Mouse (Mus musculus): Measurements from ENCODE around the gene Gsto1. TPM values are rescaled to one million over a fixed set of nuclear protein-coding genes. Genes with fewer than 3 reads are reported as not detected.
A peak's percentile ranks its signal among the peaks of the same experiment; 100 is the strongest.

The Gsto1 gene
- total RNA-seq (2021), result 100 to 1,000 TPM; 148 to 191 TPM
- 152 and 158 TPM in 2 replicates for polyA plus RNA-seq (2012; rRNA removed)
- long read RNA-seq, transcript Gsto1-201 (6 exons, 1,182 nt), result major isoform, 48 of 51 reads
- long read RNA-seq, partial matches to known transcripts, result 2 of 51 reads
- long read RNA-seq, other reads (novel, unspliced or antisense), result 1 of 51 reads

GRCm38 (mm10) chr19:47854796-47855783 is at the start of gene Gsto1:
Gene Gsto1 (plus strand): TSS chr19:47854970.
- H3K4me1 ChIP-seq (ENCODE audit: control insufficient read depth, insufficient read depth, low read length), result peaks cover 3% of the 10 kb centered on the region
- WGBS, result 1% methylated on average over 59 of the region's 60 CpGs
- peak within 1 kb of the TSS; percentile 79 for H3K27ac ChIP-seq
- H3K4me3 ChIP-seq, result peak within 1 kb of the TSS; percentile 60
- peak; percentile 91 to 94 for DNase-seq
- H3K79me2 ChIP-seq (replicated peaks; ENCODE audit: control insufficient read depth, insufficient read depth, low read length), result no peaks in the 10 kb centered on the region
- intact Hi-C loops (cut with DNase I), result no loop called here
- peak; percentile 91 for TF ChIP-seq POLR2A (IDR thresholded peaks at IDR 0.05; ENCODE audit: insufficient read depth, low read depth, low read length)
- 0 out of 2 replicates have a peak, but pooled peaks have one; percentile 8 for TF ChIP-seq EP300 (IDR thresholded peaks at IDR 0.05; ENCODE audit: insufficient read depth, low read depth, low read length)
- TF ChIP-seq CTCF (IDR thresholded peaks at IDR 0.05), result no peak
- H3K36me3 ChIP-seq (ENCODE audit: control insufficient read depth, insufficient read depth, low read length), result no peaks in the 10 kb centered on the region
- no peaks in the 10 kb centered on the region for H3K27me3 ChIP-seq (ENCODE audit: control insufficient read depth, insufficient read depth, low read length)
- H3K9ac ChIP-seq (ENCODE audit: low read depth, low read length), result peak within 1 kb of the TSS; percentile 76

GRCm38 (mm10) chr19:47812091-47812490 is 42.7 kb upstream of the Gsto1 start:
- intact Hi-C loops (cut with DNase I), result no loop called here
- TF ChIP-seq EP300 (IDR thresholded peaks at IDR 0.05; ENCODE audit: insufficient read depth, low read depth, low read length) (no peak), CTCF (IDR thresholded peaks at IDR 0.05) (no peak), POLR2A (IDR thresholded peaks at IDR 0.05; ENCODE audit: insufficient read depth, low read depth, low read length) (no peak)
- H3K36me3 ChIP-seq (ENCODE audit: control insufficient read depth, insufficient read depth, low read length), result no peaks in the 10 kb centered on the region
- 69% methylated on average over 10 of the region's 10 CpGs for WGBS
- no peak for DNase-seq
- no peak overlapping the region for H3K9ac ChIP-seq (ENCODE audit: low read depth, low read length)
- H3K4me1 ChIP-seq (ENCODE audit: control insufficient read depth, insufficient read depth, low read length), result no peaks in the 10 kb centered on the region
- no peak overlapping the region for H3K4me3 ChIP-seq
- no peaks in the 10 kb centered on the region for H3K79me2 ChIP-seq (replicated peaks; ENCODE audit: control insufficient read depth, insufficient read depth, low read length)
- no peaks in the 10 kb centered on the region for H3K27me3 ChIP-seq (ENCODE audit: control insufficient read depth, insufficient read depth, low read length)
- no peak overlapping the region for H3K27ac ChIP-seq

GRCm38 (mm10) chr19:47814721-47815120 is 40.0 kb upstream of the Gsto1 start:
- DNase-seq, result no peak
- Histone ChIP-seq H3K36me3 (ENCODE audit: control insufficient read depth, insufficient read depth, low read length) (no peaks in the 10 kb centered on the region), H3K27ac (no peak overlapping the region), H3K9ac (ENCODE audit: low read depth, low read length) (no peak overlapping the region), H3K4me3 (no peak overlapping the region), H3K27me3 (ENCODE audit: control insufficient read depth, insufficient read depth, low read length) (no peaks in the 10 kb centered on the region), H3K4me1 (ENCODE audit: control insufficient read depth, insufficient read depth, low read length) (no peaks in the 10 kb centered on the region), H3K79me2 (replicated peaks; ENCODE audit: control insufficient read depth, insufficient read depth, low read length) (no peaks in the 10 kb centered on the region)
- 81% methylated on average over 5 of the region's 5 CpGs for WGBS
- no peak for TF ChIP-seq CTCF (IDR thresholded peaks at IDR 0.05)
- no peak for TF ChIP-seq EP300 (IDR thresholded peaks at IDR 0.05; ENCODE audit: insufficient read depth, low read depth, low read length)
- no peak for TF ChIP-seq POLR2A (IDR thresholded peaks at IDR 0.05; ENCODE audit: insufficient read depth, low read depth, low read length)
- intact Hi-C loops (cut with DNase I), result no loop called here

- DNase-seq, result no peak
- Histone ChIP-seq H3K27me3 (ENCODE audit: control insufficient read depth, insufficient read depth, low read length) (no peaks in the 10 kb centered on the region), H3K27ac (no peak overlapping the region), H3K36me3 (ENCODE audit: control insufficient read depth, insufficient read depth, low read length) (no peaks in the 10 kb centered on the region), H3K79me2 (replicated peaks; ENCODE audit: control insufficient read depth, insufficient read depth, low read length) (no peaks in the 10 kb centered on the region), H3K4me1 (ENCODE audit: control insufficient read depth, insufficient read depth, low read length) (no peaks in the 10 kb centered on the region), H3K9ac (ENCODE audit: low read depth, low read length) (no peak overlapping the region), H3K4me3 (no peak overlapping the region)
- TF ChIP-seq POLR2A (IDR thresholded peaks at IDR 0.05; ENCODE audit: insufficient read depth, low read depth, low read length), result no peak
- TF ChIP-seq EP300 (IDR thresholded peaks at IDR 0.05; ENCODE audit: insufficient read depth, low read depth, low read length), result no peak
- TF ChIP-seq CTCF (IDR thresholded peaks at IDR 0.05), result no peak
- 73% methylated on average over 9 of the region's 9 CpGs for WGBS
- intact Hi-C loops (cut with DNase I), result no loop called here
These were observed 37.1 kb upstream of the Gsto1 start for GRCm38 (mm10) chr19:47817692-47818091.

DNA sequence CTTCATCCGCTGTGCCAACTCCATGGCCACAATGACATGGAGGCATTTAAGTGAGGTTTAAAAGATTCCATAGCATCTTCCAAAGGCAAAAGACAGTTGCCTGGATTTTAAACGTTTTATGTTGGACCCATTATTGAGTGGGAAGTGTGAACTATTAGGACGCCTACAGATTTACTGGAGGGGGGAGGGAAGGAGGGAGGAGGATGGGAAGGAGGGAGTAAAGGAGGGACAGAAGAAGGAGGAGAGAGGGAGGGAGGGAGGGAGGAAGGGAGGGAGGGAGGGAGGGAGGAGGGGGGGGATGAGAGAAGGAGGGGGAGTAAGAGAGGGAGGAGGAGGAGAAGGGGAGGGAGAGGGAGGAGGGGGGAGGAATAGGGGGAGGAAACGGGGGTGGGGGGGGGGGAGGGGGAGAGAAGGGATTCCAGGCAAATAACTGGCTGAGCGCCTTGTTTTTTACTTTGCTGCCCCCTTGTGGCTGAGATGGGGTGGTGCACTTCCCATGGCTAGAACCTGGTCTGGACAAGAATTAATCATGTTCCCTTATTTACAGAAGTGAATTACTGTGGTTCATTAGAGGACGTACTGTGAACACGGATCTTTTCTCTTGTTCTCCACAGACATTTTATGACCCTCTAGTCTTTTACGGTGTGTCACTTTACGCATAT is 33.8 kb upstream of the Gsto1 start:
- Histone ChIP-seq H3K36me3 (ENCODE audit: control insufficient read depth, insufficient read depth, low read length) (no peaks in the 10 kb centered on the region), H3K79me2 (replicated peaks; ENCODE audit: control insufficient read depth, insufficient read depth, low read length) (no peaks in the 10 kb centered on the region), H3K9ac (ENCODE audit: low read depth, low read length) (no peak overlapping the region), H3K27me3 (ENCODE audit: control insufficient read depth, insufficient read depth, low read length) (no peaks in the 10 kb centered on the region), H3K4me1 (ENCODE audit: control insufficient read depth, insufficient read depth, low read length) (no peaks in the 10 kb centered on the region), H3K4me3 (no peak overlapping the region), H3K27ac (no peak overlapping the region)
- WGBS, result 17% methylated on average over 8 of the region's 9 CpGs
- DNase-seq, result peak; percentile 58 to 67
- intact Hi-C loops (cut with DNase I), result loop anchor here (1.0 to 5.0 kb wide), 3 partner anchors 162 to 464 kb away; no protein-coding TSS in a partner anchor
- TF ChIP-seq CTCF (IDR thresholded peaks at IDR 0.05) (peak; percentile 75), EP300 (IDR thresholded peaks at IDR 0.05; ENCODE audit: insufficient read depth, low read depth, low read length) (0 out of 2 replicates have a peak, but pooled peaks have one; percentile 35), POLR2A (IDR thresholded peaks at IDR 0.05; ENCODE audit: insufficient read depth, low read depth, low read length) (no peak)
